In the genomic region with DNA sequence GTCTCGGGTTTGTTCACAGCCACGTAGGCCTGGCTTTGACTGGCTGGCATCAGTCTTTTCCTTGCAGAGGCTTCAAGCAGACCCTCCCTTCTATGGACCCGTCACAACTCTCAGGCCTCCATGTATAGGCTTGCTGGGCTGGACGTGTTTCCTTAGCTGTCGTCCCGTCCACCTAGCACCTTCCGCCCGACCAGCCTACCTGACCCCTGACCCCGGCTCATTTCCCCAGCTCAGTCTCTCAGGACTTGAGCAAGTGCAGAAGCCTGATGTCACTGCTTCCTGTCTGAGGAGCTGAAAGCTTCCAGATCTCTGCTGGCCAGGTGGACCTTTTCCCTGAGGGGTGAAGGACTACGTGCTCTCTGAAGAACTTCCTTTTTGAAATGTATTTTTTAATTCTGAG, we compare ENCODE assay signal across 10 mouse cellular contexts. TPM values are rescaled to one million over a fixed set of nuclear protein-coding genes. Genes with fewer than 3 reads are reported as not detected.
A peak's percentile ranks its signal among the peaks of the same experiment; 100 is the strongest.
DNase-seq lines count a peak whose midpoint lies in the region; ATAC-seq lines count a peak whose summit lies in the region.
"Had no signal": no experiment of that assay in that cellular context is flagged by ENCODE, and none has a peak within 500 bp of the region (broad histone marks: within the 10 kb centered on the region; RNA-seq: fewer than 3 reads in every experiment).

No protein-coding gene starts in this region.

- peak; percentile 45 for DNase-seq in midbrain, embryonic 11.5 days (ENCODE audit: low spot score, missing footprints)
- DNase-seq in kidney, postnatal 36 days = peak; percentile 52 to 63
- peak; percentile 80 for DNase-seq in yolk sac, embryonic 10.5 days (ENCODE audit: low spot score)
- no peak for DNase-seq in forebrain, embryonic 11.5 days (ENCODE audit: low spot score)
- DNase-seq in layer of hippocampus, adult 9-11 months = no peak
- DNase-seq in urinary bladder, postnatal 10 days (ENCODE audit: low spot score) = no peak
- DNase-seq: thymus, postnatal 25 days had no signal

- no peaks in the 10 kb centered on the region for H3K27me3 ChIP-seq in midbrain, embryonic 11.5 days (ENCODE audit: control insufficient read depth, insufficient read depth, low read length)
- no peaks in the 10 kb centered on the region for H3K27me3 ChIP-seq in midbrain, embryonic 16.5 days (ENCODE audit: control insufficient read depth, insufficient read depth, low read depth, low read length)
- no peaks in the 10 kb centered on the region for H3K27me3 ChIP-seq in heart, embryonic 16.5 days (ENCODE audit: control insufficient read depth, insufficient read depth, low read length)
- no peaks in the 10 kb centered on the region for H3K27me3 ChIP-seq in forebrain, embryonic 11.5 days (ENCODE audit: control insufficient read depth, insufficient read depth, low read length)
- H3K27me3 ChIP-seq: midbrain, embryonic 15.5 days had no signal

- no peaks in the 10 kb centered on the region for H3K9me3 ChIP-seq in midbrain, embryonic 11.5 days (ENCODE audit: control insufficient read depth, low read length)
- no peaks in the 10 kb centered on the region for H3K9me3 ChIP-seq in midbrain, embryonic 16.5 days (replicated peaks; ENCODE audit: control insufficient read depth, low read length, poor library complexity, severe bottlenecking)
- no peaks in the 10 kb centered on the region for H3K9me3 ChIP-seq in heart, embryonic 16.5 days (replicated peaks; ENCODE audit: control insufficient read depth, low read length)
- H3K9me3 ChIP-seq in forebrain, embryonic 11.5 days (ENCODE audit: control insufficient read depth, low read length) = no peaks in the 10 kb centered on the region
- H3K9me3 ChIP-seq: midbrain, embryonic 15.5 days had no signal

- no peaks in the 10 kb centered on the region for H3K36me3 ChIP-seq in midbrain, embryonic 11.5 days (ENCODE audit: control insufficient read depth, insufficient read depth, low read length)
- 0 out of 2 replicates have a peak, but pooled peaks cover 5% of the 10 kb centered on the region for H3K36me3 ChIP-seq in midbrain, embryonic 16.5 days (ENCODE audit: control insufficient read depth, insufficient read depth, low read length)
- H3K36me3 ChIP-seq in heart, embryonic 16.5 days (ENCODE audit: control insufficient read depth, insufficient read depth) = no peaks in the 10 kb centered on the region
- H3K36me3 ChIP-seq in forebrain, embryonic 11.5 days (ENCODE audit: control insufficient read depth, insufficient read depth, low read length) = no peaks in the 10 kb centered on the region

- no peak overlapping the region for H3K27ac ChIP-seq in midbrain, embryonic 11.5 days (ENCODE audit: low read depth, low read length)
- no peak overlapping the region for H3K27ac ChIP-seq in midbrain, embryonic 16.5 days (ENCODE audit: low read length)
- peak overlapping the region; percentile 78 for H3K27ac ChIP-seq in heart, embryonic 16.5 days (ENCODE audit: low read length)
- no peak overlapping the region for H3K27ac ChIP-seq in forebrain, embryonic 11.5 days (ENCODE audit: low read depth, low read length)
- H3K27ac ChIP-seq: midbrain, embryonic 15.5 days had no signal

- H3K4me3 ChIP-seq in midbrain, embryonic 11.5 days (ENCODE audit: low read depth, low read length) = no peak overlapping the region
- H3K4me3 ChIP-seq in midbrain, embryonic 16.5 days (ENCODE audit: low read depth, low read length) = no peak overlapping the region
- H3K4me3 ChIP-seq in heart, embryonic 16.5 days (ENCODE audit: low read length) = no peak overlapping the region
- no peak overlapping the region for H3K4me3 ChIP-seq in forebrain, embryonic 11.5 days (ENCODE audit: low read depth, low read length)
- H3K4me3 ChIP-seq: midbrain, embryonic 15.5 days had no signal

- ATAC-seq in midbrain, embryonic 11.5 days (ENCODE audit: low FRiP score) = no peak
- no peak for ATAC-seq in midbrain, embryonic 16.5 days
- ATAC-seq in heart, embryonic 16.5 days (replicated peaks; ENCODE audit: extremely low read depth, insufficient read depth, low FRiP score) = no peak
- no peak for ATAC-seq in forebrain, embryonic 11.5 days (replicated peaks; ENCODE audit: low FRiP score)
- ATAC-seq: midbrain, embryonic 15.5 days had no signal

- 74% methylated on average over 10 of the region's 10 CpGs for WGBS in midbrain, embryonic 11.5 days
- WGBS in midbrain, embryonic 16.5 days = 76% methylated on average over 10 of the region's 10 CpGs
- WGBS in heart, embryonic 16.5 days = 34% methylated on average over 10 of the region's 10 CpGs
- 77% methylated on average over 10 of the region's 10 CpGs for WGBS in forebrain, embryonic 11.5 days

- no peaks in the 10 kb centered on the region for H3K4me1 ChIP-seq in midbrain, embryonic 11.5 days (ENCODE audit: control insufficient read depth, insufficient read depth, low read length)
- no peaks in the 10 kb centered on the region for H3K4me1 ChIP-seq in midbrain, embryonic 16.5 days (ENCODE audit: control insufficient read depth, insufficient read depth, low read length)
- H3K4me1 ChIP-seq in heart, embryonic 16.5 days (ENCODE audit: control insufficient read depth, insufficient read depth, low read length) = peaks cover 23% of the 10 kb centered on the region
- H3K4me1 ChIP-seq in forebrain, embryonic 11.5 days (replicated peaks; ENCODE audit: control insufficient read depth, insufficient read depth, low read length) = no peaks in the 10 kb centered on the region
- H3K4me1 ChIP-seq: midbrain, embryonic 15.5 days had no signal

- no peak overlapping the region for H3K4me2 ChIP-seq in midbrain, embryonic 11.5 days
- no peak overlapping the region for H3K4me2 ChIP-seq in midbrain, embryonic 16.5 days (ENCODE audit: low read length)
- peak overlapping the region; percentile 44; the same call in 1 of the 2 replicates for H3K4me2 ChIP-seq in heart, embryonic 16.5 days (ENCODE audit: low read depth, low read length)
- H3K4me2 ChIP-seq in forebrain, embryonic 11.5 days (ENCODE audit: low read depth, low read length, severe bottlenecking) = no peak overlapping the region
- H3K4me2 ChIP-seq: midbrain, embryonic 15.5 days had no signal

- no peak overlapping the region for H3K9ac ChIP-seq in midbrain, embryonic 11.5 days (ENCODE audit: low read length)
- H3K9ac ChIP-seq in midbrain, embryonic 16.5 days (ENCODE audit: low read depth, low read length) = no peak overlapping the region
- no peak overlapping the region; the same call in 1 of the 2 replicates for H3K9ac ChIP-seq in heart, embryonic 16.5 days (ENCODE audit: low read length)
- H3K9ac ChIP-seq in forebrain, embryonic 11.5 days (ENCODE audit: low read length) = no peak overlapping the region
- H3K9ac ChIP-seq: midbrain, embryonic 15.5 days had no signal

RNA-seq across cellular contexts. Expression of gene Rarres2, which starts 0.7 kb away (rescaled TPM):
- polyA plus RNA-seq in midbrain, embryonic 11.5 days (2014; fragmentation: Nextera tagmentation; extraction: Ambion mirVana) = 1.4 and 1.6 TPM in 2 replicates
- 5.3 and 5.7 TPM in 2 replicates for polyA plus RNA-seq in midbrain, embryonic 16.5 days (2015; fragmentation: Nextera tagmentation; extraction: Ambion mirVana)
- polyA plus RNA-seq in heart, embryonic 16.5 days (2015; fragmentation: Nextera tagmentation; extraction: Ambion mirVana) = 44.7 and 55.2 TPM in 2 replicates
- 0.60 and 0.84 TPM in 2 replicates for polyA plus RNA-seq in forebrain, embryonic 11.5 days (2014; fragmentation: Nextera tagmentation; extraction: Ambion mirVana)

RNA-seq across cellular contexts. Expression of gene Gm45021, which starts 16.1 kb away (rescaled TPM):
- polyA plus RNA-seq in midbrain, embryonic 11.5 days (2014; fragmentation: Nextera tagmentation; extraction: Ambion mirVana) = not detected in 2 replicates
- polyA plus RNA-seq in midbrain, embryonic 16.5 days (2015; fragmentation: Nextera tagmentation; extraction: Ambion mirVana) = not detected in 2 replicates
- polyA plus RNA-seq in heart, embryonic 16.5 days (2015; fragmentation: Nextera tagmentation; extraction: Ambion mirVana) = not detected in 2 replicates
- polyA plus RNA-seq in forebrain, embryonic 11.5 days (2014; fragmentation: Nextera tagmentation; extraction: Ambion mirVana) = not detected in 2 replicates
- polyA plus RNA-seq: midbrain, embryonic 15.5 days had no signal

RNA-seq across cellular contexts. Expression of gene Lrrc61, which starts 18.7 kb away (rescaled TPM):
- 15.5 and 15.9 TPM in 2 replicates for polyA plus RNA-seq in midbrain, embryonic 11.5 days (2014; fragmentation: Nextera tagmentation; extraction: Ambion mirVana)
- 27.5 and 27.9 TPM in 2 replicates for polyA plus RNA-seq in midbrain, embryonic 16.5 days (2015; fragmentation: Nextera tagmentation; extraction: Ambion mirVana)
- 6.7 and 8.2 TPM in 2 replicates for polyA plus RNA-seq in heart, embryonic 16.5 days (2015; fragmentation: Nextera tagmentation; extraction: Ambion mirVana)
- 12.6 and 13.7 TPM in 2 replicates for polyA plus RNA-seq in forebrain, embryonic 11.5 days (2014; fragmentation: Nextera tagmentation; extraction: Ambion mirVana)

RNA-seq across cellular contexts. Expression of gene Repin1, which starts 20.4 kb away (rescaled TPM):
- polyA plus RNA-seq in midbrain, embryonic 11.5 days (2014; fragmentation: Nextera tagmentation; extraction: Ambion mirVana) = 39.9 and 44.1 TPM in 2 replicates
- 48.2 and 48.8 TPM in 2 replicates for polyA plus RNA-seq in midbrain, embryonic 16.5 days (2015; fragmentation: Nextera tagmentation; extraction: Ambion mirVana)
- polyA plus RNA-seq in heart, embryonic 16.5 days (2015; fragmentation: Nextera tagmentation; extraction: Ambion mirVana) = 28.6 and 29.8 TPM in 2 replicates
- polyA plus RNA-seq in forebrain, embryonic 11.5 days (2014; fragmentation: Nextera tagmentation; extraction: Ambion mirVana) = 50.2 and 50.6 TPM in 2 replicates

RNA-seq across cellular contexts. Expression of gene Gm44965, which starts 20.5 kb away (rescaled TPM):
- not detected in 2 replicates for polyA plus RNA-seq in midbrain, embryonic 11.5 days (2014; fragmentation: Nextera tagmentation; extraction: Ambion mirVana)
- not detected in 2 replicates for polyA plus RNA-seq in midbrain, embryonic 16.5 days (2015; fragmentation: Nextera tagmentation; extraction: Ambion mirVana)
- not detected in 2 replicates for polyA plus RNA-seq in heart, embryonic 16.5 days (2015; fragmentation: Nextera tagmentation; extraction: Ambion mirVana)
- 0.67 TPM in 1 of 2 replicates, not detected in the other for polyA plus RNA-seq in forebrain, embryonic 11.5 days (2014; fragmentation: Nextera tagmentation; extraction: Ambion mirVana)
- polyA plus RNA-seq: midbrain, embryonic 15.5 days had no signal

Comparison
In these comparisons a context has a peak if more than half of its experiments do, and no peak if none do; other contexts are left out.
1. DNase-seq: peak in midbrain, embryonic 11.5 days (single experiment), kidney, postnatal 36 days (2 of 2) and yolk sac, embryonic 10.5 days (single experiment); none in forebrain, embryonic 11.5 days (single experiment), layer of hippocampus, adult 9-11 months (single experiment) and urinary bladder, postnatal 10 days (single experiment).